Mouse (Mus musculus) forebrain, embryonic 16.5 days (tissue): ENCODE results near the gene Nob1. TPM values are rescaled to one million over a fixed set of nuclear protein-coding genes. Genes with fewer than 3 reads are reported as not detected.
A peak's percentile ranks its signal among the peaks of the same experiment; 100 is the strongest.

Experiments
- ATAC-seq: fragments of 200-750 bp; cut with Nextera tagmentation; 2 replicates; pipeline ENCODE4 v1.8.0; 2017; ENCODE audit warnings: mild to moderate bottlenecking, moderate library complexity
- H3K27ac ChIP-seq: fragments of 300-500 bp; sonication (generic); 2 replicates; pipeline ENCODE4 v1.5.1; 2014; ENCODE audit warnings: low read length, control low read depth
- H3K27me3 ChIP-seq: fragments of 300-500 bp; sonication (generic); replicated peaks from 2 replicates; pipeline ENCODE4 v1.6.1; 2014; ENCODE audit warnings: low read length; ENCODE audit not compliant: control insufficient read depth, insufficient read depth
- H3K36me3 ChIP-seq: fragments of 300-500 bp; sonication (generic); 2 replicates; pipeline ENCODE4 v1.6.1; 2014; ENCODE audit not compliant: control insufficient read depth, insufficient read depth
- H3K4me1 ChIP-seq: fragments of 300-500 bp; sonication (generic); replicated peaks from 2 replicates; pipeline ENCODE4 v1.6.1; 2014; ENCODE audit warnings: low read length; ENCODE audit not compliant: control insufficient read depth, insufficient read depth
- H3K4me2 ChIP-seq: fragments of 300-500 bp; sonication (generic); 2 replicates; pipeline ENCODE4 v1.6.1; 2014; ENCODE audit warnings: mild to moderate bottlenecking, low read length, control low read depth
- H3K4me3 ChIP-seq: fragments of 300-500 bp; sonication (generic); replicated peaks from 2 replicates; pipeline ENCODE4 v1.5.1; 2014; ENCODE audit warnings: mild to moderate bottlenecking, low read length, control low read depth
- H3K9ac ChIP-seq: fragments of 300-500 bp; sonication (generic); replicated peaks from 2 replicates; pipeline ENCODE4 v1.6.1; 2014; ENCODE audit warnings: low read depth, low read length, control low read depth
- H3K9me3 ChIP-seq: fragments of 300-500 bp; sonication (generic); 2 replicates; pipeline ENCODE4 v1.6.1; 2016; ENCODE audit warnings: low read length; ENCODE audit not compliant: control insufficient read depth
- whole genome bisulfite sequencing: fragments of 180-500 bp; shearing (Covaris S2); extraction: QIAGEN DNeasy Blood & Tissue Kit; methylation state at CpG from one replicate; pipeline ENCODE4 v1.1.7; 2014; 5-methylcytosine and 5-hydroxymethylcytosine counted together
- polyA plus RNA-seq: library from polyadenylated mRNA; unstranded; fragments of >200 nt; fragmentation: Nextera tagmentation; extraction: Ambion mirVana; gene quantifications from 2 replicates; pipeline ENCODE4 v1.2.1, GENCODE M21; 2015

Gene Nob1
- polyA plus RNA-seq, 1 experiment from 2014 or later = 90.0 TPM

DNA sequence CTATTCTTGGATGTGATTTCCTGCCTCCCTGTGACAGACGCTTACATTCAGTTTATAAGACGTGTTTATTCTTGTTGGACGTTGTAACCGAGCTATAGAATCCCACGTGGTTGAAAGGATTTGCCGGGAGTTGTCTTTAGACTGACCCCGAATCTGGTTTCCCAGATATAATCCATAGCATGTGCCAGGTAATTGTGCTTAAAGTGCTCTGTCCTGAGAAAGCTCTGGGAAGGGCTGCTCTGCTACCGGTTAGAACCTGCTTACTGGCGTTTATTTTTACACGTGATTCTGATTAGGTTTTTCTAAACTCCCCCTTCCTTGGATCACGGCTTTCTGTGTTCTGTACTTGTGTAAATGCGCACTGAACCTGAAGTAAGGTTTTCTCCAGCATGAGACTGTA, 27.2 kb downstream of the Nob1 start:
- Histone ChIP-seq H3K4me3 (no peak overlapping the region), H3K36me3 (no peaks in the 10 kb centered on the region), H3K9ac (no peak overlapping the region), H3K4me2 (no peak overlapping the region), H3K4me1 (peaks cover 4% of the 10 kb centered on the region), H3K9me3 (no peaks in the 10 kb centered on the region), H3K27me3 (peaks cover 3% of the 10 kb centered on the region; the same call in 1 of the 2 replicates), H3K27ac (no peak overlapping the region)
- ATAC-seq = no peak
- 61% methylated on average over 12 of the region's 12 CpGs for WGBS

DNA sequence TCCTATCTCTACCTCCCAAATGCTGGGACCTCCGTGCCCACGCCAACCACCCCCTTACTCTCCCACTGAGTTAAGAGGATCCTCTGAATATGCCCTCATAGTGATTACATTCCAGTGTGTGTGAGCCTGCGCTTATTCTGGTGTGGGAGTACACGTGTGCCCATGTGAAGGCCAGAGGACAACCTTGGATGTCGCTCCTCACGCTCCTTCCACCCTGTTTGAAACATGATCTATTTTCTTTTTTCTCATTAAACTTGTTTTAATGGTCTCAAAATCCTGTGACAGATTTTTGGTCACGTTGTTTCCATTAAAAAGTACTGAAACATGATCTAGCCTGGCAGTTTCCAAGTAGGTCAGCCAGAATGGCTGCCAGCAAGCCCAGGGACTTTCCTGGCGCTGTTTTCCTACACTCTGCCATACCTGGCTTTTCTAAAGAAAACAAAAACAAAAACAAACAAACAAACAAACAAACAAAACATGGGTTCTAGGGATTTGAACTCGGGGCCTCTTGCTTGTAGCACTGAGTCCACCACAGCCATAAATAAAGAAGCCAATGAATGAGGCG, 28.7 kb downstream of the Nob1 start:
- Histone ChIP-seq H3K4me1 (peaks cover 4% of the 10 kb centered on the region; the same call in 1 of the 2 replicates), H3K36me3 (no peaks in the 10 kb centered on the region), H3K27ac (no peak overlapping the region), H3K4me2 (no peak overlapping the region), H3K9me3 (no peaks in the 10 kb centered on the region), H3K27me3 (peaks cover 3% of the 10 kb centered on the region; the same call in 1 of the 2 replicates), H3K9ac (no peak overlapping the region), H3K4me3 (no peak overlapping the region)
- 93% methylated on average over 10 of the region's 10 CpGs for WGBS
- ATAC-seq = no peak

DNA sequence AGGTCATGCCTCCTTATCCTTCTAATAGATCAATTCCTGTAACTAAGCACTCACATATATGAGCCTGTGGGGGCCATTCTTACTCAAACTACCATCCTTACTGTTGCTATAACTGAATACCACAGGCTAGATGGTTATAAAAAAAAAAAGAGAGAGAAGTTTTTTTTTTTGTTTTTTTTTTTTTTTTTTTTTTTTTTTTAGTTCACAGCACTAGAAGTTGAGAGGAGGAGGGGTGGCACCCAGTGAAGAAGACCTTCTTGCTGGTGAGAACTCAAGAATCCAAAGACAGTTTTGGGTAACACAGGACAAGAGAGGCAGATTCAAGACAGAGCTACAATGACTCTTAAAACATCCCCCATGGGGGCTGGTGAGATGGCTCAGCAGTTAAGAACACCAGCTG, 29.5 kb downstream of the Nob1 start:
- H3K4me2 ChIP-seq = no peak overlapping the region
- ATAC-seq = no peak
- peaks cover 4% of the 10 kb centered on the region; the same call in 1 of the 2 replicates for H3K4me1 ChIP-seq

DNA sequence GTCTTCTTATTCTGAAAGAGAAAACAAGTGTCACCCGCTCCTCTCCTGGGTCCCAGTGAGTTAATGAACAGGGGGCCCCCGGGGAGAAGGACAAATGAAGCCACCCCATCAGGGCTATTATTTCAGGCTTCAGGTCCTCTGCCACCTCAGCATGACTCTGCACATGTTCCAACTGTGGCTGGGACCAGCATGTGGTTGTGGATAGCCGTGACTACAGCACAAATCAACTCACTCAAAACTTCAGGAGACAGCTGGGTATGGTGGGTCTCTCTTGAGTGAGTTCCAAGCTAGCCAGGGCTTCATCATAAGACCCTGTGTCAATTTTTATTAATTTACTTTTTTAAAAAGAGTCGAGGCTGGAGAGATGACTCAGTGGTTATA, 33.7 kb downstream of the Nob1 start:
- H3K4me1 ChIP-seq = peaks cover 10% of the 10 kb centered on the region
- 67% methylated on average over 4 of the region's 4 CpGs for WGBS
- no peak for ATAC-seq

More for the DNA sequence above, 29.5 kb downstream of the Nob1 start:
- Histone ChIP-seq H3K27me3 (peaks cover 8% of the 10 kb centered on the region; the same call in 1 of the 2 replicates), H3K36me3 (no peaks in the 10 kb centered on the region), H3K4me3 (no peak overlapping the region), H3K27ac (no peak overlapping the region), H3K9me3 (no peaks in the 10 kb centered on the region), H3K9ac (no peak overlapping the region)

DNA sequence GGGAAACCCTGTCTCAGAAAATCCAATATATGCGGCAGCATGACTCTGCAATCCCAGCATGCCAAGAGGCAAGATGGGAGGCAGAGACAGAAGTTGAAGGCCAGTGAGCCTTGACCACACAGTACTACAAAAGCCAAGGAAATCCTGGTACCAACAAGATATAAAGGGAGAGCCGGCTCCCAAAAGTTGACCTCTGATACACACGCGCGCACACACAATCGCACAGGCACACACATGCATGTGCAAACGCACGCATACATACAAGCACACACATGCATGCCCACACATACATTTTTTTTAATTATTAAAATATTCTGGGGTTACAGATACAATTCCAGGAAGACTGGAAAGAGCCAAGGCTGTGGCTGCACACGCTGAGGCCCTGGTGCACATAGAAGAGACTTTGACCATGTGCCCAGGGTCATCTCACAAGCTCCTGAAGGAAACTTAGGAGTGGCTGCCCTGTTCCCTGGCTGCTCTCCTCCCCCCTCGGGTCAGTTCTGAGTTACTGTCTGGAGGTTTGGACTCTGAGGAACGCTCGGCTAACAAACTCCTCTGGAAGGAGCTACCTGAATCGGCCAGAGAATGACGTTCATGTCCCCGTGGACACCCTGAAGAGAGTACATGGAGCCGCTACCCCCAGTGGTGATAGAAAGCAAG, 34.2 kb downstream of the Nob1 start:
- Histone ChIP-seq H3K9me3 (no peaks in the 10 kb centered on the region), H3K4me3 (no peak overlapping the region), H3K27ac (no peak overlapping the region), H3K36me3 (no peaks in the 10 kb centered on the region), H3K9ac (no peak overlapping the region), H3K4me1 (peaks cover 10% of the 10 kb centered on the region), H3K4me2 (no peak overlapping the region), H3K27me3 (peaks cover 8% of the 10 kb centered on the region; the same call in 1 of the 2 replicates)
- no peak for ATAC-seq
- 90% methylated on average over 16 of the region's 16 CpGs for WGBS

More for the DNA sequence above, 33.7 kb downstream of the Nob1 start:
- H3K9me3 ChIP-seq = no peaks in the 10 kb centered on the region
- H3K36me3 ChIP-seq = no peaks in the 10 kb centered on the region
- H3K27ac ChIP-seq = no peak overlapping the region
- no peak overlapping the region for H3K4me3 ChIP-seq
- no peak overlapping the region for H3K4me2 ChIP-seq
- peaks cover 8% of the 10 kb centered on the region; the same call in 1 of the 2 replicates for H3K27me3 ChIP-seq
- no peak overlapping the region for H3K9ac ChIP-seq

DNA sequence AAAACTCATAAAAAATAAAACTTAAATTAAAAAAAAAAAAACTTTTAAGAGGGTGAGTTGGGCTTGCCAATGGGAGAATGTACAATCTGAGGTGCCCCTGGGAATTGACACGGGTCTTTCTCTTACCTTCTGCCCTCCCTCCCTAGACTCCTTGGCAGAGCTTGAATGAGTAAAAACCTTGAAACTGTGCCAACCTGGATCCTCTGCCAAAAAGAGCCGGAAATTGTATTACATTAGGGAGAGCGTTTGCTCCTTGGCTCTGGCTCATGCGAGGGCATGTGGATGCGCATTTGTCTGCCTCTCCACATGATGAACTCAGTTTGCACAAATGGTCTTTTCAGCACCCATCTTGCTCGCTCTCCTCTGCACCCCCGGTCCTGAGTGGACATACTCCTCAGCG, 35.3 kb downstream of the Nob1 start:
- Histone ChIP-seq H3K36me3 (no peaks in the 10 kb centered on the region), H3K4me1 (peaks cover 10% of the 10 kb centered on the region), H3K9ac (no peak overlapping the region), H3K27ac (no peak overlapping the region), H3K27me3 (peaks cover 8% of the 10 kb centered on the region; the same call in 1 of the 2 replicates), H3K4me3 (no peak overlapping the region), H3K9me3 (no peaks in the 10 kb centered on the region), H3K4me2 (no peak overlapping the region)
- 25% methylated on average over 8 of the region's 8 CpGs for WGBS
- ATAC-seq = peak; percentile 71

DNA sequence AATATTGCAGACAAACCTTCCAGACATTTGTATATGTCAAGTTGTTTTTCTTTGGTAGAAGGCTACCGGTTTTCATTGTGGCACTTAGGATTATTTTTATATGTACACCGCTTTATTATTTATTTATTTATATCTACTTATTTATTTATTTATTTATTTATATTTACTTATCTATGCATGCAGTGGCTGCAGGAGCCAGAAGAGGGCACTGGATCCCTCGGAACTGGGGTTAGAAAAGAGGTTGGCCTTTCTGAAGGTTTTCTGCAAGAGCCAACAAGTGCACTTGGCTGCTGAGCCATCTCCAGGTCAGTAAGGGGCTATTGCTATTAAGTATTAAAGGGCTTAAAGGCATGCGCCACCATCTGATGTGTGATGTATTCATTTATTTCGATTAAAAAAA, 37.0 kb downstream of the Nob1 start:
- ATAC-seq = no peak
- no peak overlapping the region for H3K27ac ChIP-seq
- H3K9me3 ChIP-seq = no peaks in the 10 kb centered on the region
- H3K36me3 ChIP-seq = no peaks in the 10 kb centered on the region
- no peak overlapping the region for H3K4me3 ChIP-seq
- peaks cover 7% of the 10 kb centered on the region; the same call in 1 of the 2 replicates for H3K27me3 ChIP-seq
- whole genome bisulfite sequencing = 64% methylated on average over 5 of the region's 5 CpGs
- H3K9ac ChIP-seq = no peak overlapping the region
- peaks cover 10% of the 10 kb centered on the region for H3K4me1 ChIP-seq
- no peak overlapping the region for H3K4me2 ChIP-seq

DNA sequence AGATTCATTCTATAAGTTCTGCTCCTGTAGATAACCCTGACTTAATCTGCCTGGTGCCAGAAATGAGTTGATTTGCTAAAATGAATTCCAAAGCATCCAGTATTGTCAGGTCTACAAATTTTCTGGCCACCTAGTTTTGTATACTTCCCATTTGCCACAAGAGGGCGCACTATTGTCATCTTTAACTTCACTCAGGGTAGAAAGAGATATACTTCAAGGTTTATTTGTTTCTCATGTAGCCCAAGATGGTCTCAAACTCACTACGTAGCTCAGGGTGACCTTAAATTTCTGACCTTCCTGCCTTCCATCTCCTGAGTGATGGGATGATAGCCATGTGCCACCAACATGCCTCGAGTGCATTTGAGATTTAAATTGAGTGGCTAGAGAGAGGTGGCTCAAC, 38.2 kb downstream of the Nob1 start:
- 30% methylated on average over 3 of the region's 3 CpGs for WGBS
- H3K4me3 ChIP-seq = no peak overlapping the region

DNA sequence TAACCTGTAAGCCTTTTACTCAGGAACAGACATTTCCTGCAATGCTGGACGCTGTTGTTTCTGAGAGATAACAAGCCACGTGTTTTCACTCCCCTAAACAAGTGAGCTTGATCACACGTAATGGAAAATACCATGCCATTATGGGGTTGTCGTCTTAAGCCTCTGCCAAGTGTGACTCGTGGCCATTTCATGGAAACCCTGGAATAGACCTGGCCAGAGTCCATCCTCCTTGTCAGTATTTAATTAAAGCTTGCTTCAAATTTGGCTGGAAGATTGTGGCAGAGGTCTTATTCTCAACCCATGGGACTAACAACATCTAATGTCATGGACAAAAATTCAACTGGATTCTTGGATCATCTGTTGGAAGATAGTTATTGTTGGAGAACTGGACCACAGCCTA, 38.7 kb downstream of the Nob1 start:
- Histone ChIP-seq H3K9me3 (no peaks in the 10 kb centered on the region), H3K36me3 (no peaks in the 10 kb centered on the region), H3K27me3 (0 out of 2 replicates have a peak, but pooled peaks cover 5% of the 10 kb centered on the region), H3K4me1 (peaks cover 10% of the 10 kb centered on the region), H3K4me3 (no peak overlapping the region), H3K27ac (no peak overlapping the region), H3K9ac (no peak overlapping the region), H3K4me2 (no peak overlapping the region)
- 30% methylated on average over 5 of the region's 5 CpGs for WGBS
- ATAC-seq = no peak

More for the DNA sequence above, 38.2 kb downstream of the Nob1 start:
- Histone ChIP-seq H3K27me3 (0 out of 2 replicates have a peak, but pooled peaks cover 5% of the 10 kb centered on the region), H3K36me3 (no peaks in the 10 kb centered on the region), H3K9ac (no peak overlapping the region), H3K4me1 (peaks cover 10% of the 10 kb centered on the region), H3K27ac (no peak overlapping the region), H3K4me2 (no peak overlapping the region), H3K9me3 (no peaks in the 10 kb centered on the region)
- no peak for ATAC-seq
